Mouse (Mus musculus): Measurements from ENCODE around the gene Tnfsf8. TPM values are rescaled to one million over a fixed set of nuclear protein-coding genes. Genes with fewer than 3 reads are reported as not detected.

Tnfsf8 gene
- total and polyA plus RNA-seq, 3 experiments = not detected

- Histone ChIP-seq H3K27me3 (ENCODE audit: control insufficient read depth in 1 of 2, insufficient read depth in 2 of 2, low read length in 2 of 2) (no peaks in the 10 kb centered on the region), H3K36me3 (ENCODE audit: control insufficient read depth in 1 of 2, insufficient read depth in 2 of 2, low read length in 2 of 2) (no peaks in the 10 kb centered on the region), H3K9me3 (replicated peaks; ENCODE audit: insufficient read depth, low read length) (no peaks in the 10 kb centered on the region), H3K4me3 (ENCODE audit: control insufficient read depth in 1 of 2, insufficient read depth in 1 of 2, low read depth in 2 of 2, low read length in 2 of 2) (no peak overlapping the region), H3K27ac (ENCODE audit: control insufficient read depth, low read depth, low read length) (no peak overlapping the region), H3K9ac (ENCODE audit: control insufficient read depth, low read depth, low read length, poor library complexity, severe bottlenecking) (no peak overlapping the region), H3K4me1 (ENCODE audit: control insufficient read depth in 1 of 2, insufficient read depth in 2 of 2, low read length in 2 of 2) (no peaks in the 10 kb centered on the region), H3K79me2 (ENCODE audit: control insufficient read depth, insufficient read depth, low read length, poor library complexity) (no peaks in the 10 kb centered on the region)
- TF ChIP-seq GATA1 (IDR thresholded peaks at IDR 0.05; ENCODE audit: low read depth, low read length) (no peak), MYB (IDR thresholded peaks at IDR 0.05; ENCODE audit: low read depth, low read length) (no peak), MAX (IDR thresholded peaks at IDR 0.05; ENCODE audit: low read length) (no peak), USF2 (IDR thresholded peaks at IDR 0.05; ENCODE audit: borderline replicate concordance in 1 of 2, insufficient read depth in 1 of 2, low read depth in 1 of 2, low read length in 2 of 2) (no peak), GABPA (IDR thresholded peaks at IDR 0.05; ENCODE audit: low read depth, low read length) (no peak), MYC (IDR thresholded peaks at IDR 0.05; ENCODE audit: low read depth, low read length) (no peak), SMC3 (IDR thresholded peaks at IDR 0.05; ENCODE audit: low read depth, low read length) (no peak), TCF12 (IDR thresholded peaks at IDR 0.05; ENCODE audit: low read depth, low read length) (no peak), MXI1 (IDR thresholded peaks at IDR 0.05; ENCODE audit: low read depth, low read length) (no peak), JUND (IDR thresholded peaks at IDR 0.05; ENCODE audit: low read depth, low read length) (no peak), ELF1 (IDR thresholded peaks at IDR 0.05; ENCODE audit: low read depth, low read length) (no peak), RCOR1 (IDR thresholded peaks at IDR 0.05; ENCODE audit: low read depth, low read length) (no peak), ZKSCAN1 (IDR thresholded peaks at IDR 0.05; ENCODE audit: low read depth, low read length) (no peak), KAT2A (conservative IDR thresholded peaks at IDR 0.05; ENCODE audit: low read depth, low read length) (no peak)
- no peak for DNase-seq (ENCODE audit: low read depth, low spot score)
Measured at GRCm38 (mm10) chr4:63907473-63907872, 46.3 kb upstream of the Tnfsf8 start.

DNA sequence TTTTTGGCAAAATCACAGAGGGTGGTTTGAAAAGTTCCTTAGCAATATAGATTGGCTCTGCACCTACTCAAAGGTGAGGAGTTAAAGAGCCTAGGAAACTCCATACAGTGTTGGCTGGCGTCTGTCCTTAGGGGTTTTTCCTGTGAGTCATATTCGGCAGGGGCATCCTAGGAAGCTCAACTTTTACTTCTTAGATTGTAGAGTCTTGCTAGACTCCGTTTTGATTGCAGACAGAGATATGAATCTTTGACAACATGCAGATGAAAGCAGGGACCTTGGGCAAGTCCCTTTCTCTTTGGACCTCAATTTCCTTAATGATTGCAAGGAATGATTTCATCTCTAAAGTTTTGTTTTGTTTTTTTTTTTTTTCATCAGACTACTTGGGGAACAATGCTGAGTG, 44.9 kb upstream of the Tnfsf8 start:
- TF ChIP-seq SIN3A (IDR thresholded peaks at IDR 0.05; ENCODE audit: low read length) (no peak), CHD1 (IDR thresholded peaks at IDR 0.05; ENCODE audit: low read depth, low read length) (no peak), CTCF (IDR thresholded peaks at IDR 0.05 in 2 of 3, conservative IDR thresholded peaks at IDR 0.05 in 1 of 3; ENCODE audit: control insufficient read depth in 1 of 3, insufficient read depth in 1 of 3, low read depth in 2 of 3, low read length in 3 of 3, poor library complexity in 1 of 3, severe bottlenecking in 1 of 3) (no peak), ZKSCAN1 (IDR thresholded peaks at IDR 0.05; ENCODE audit: low read depth, low read length) (no peak), BHLHE40 (IDR thresholded peaks at IDR 0.05; ENCODE audit: borderline replicate concordance, low read depth, low read length) (no peak), KAT2A (conservative IDR thresholded peaks at IDR 0.05; ENCODE audit: low read depth, low read length) (no peak), RCOR1 (IDR thresholded peaks at IDR 0.05; ENCODE audit: low read depth, low read length) (no peak), USF2 (IDR thresholded peaks at IDR 0.05; ENCODE audit: borderline replicate concordance in 1 of 2, insufficient read depth in 1 of 2, low read depth in 1 of 2, low read length in 2 of 2) (no peak), CHD2 (IDR thresholded peaks at IDR 0.05; ENCODE audit: low read length) (no peak), ZNF384 (IDR thresholded peaks at IDR 0.05; ENCODE audit: low read depth, low read length) (no peak), RAD21 (IDR thresholded peaks at IDR 0.05; ENCODE audit: low read depth, low read length) (no peak), ZMIZ1 (IDR thresholded peaks at IDR 0.05; ENCODE audit: low read depth, low read length) (no peak), UBTF (IDR thresholded peaks at IDR 0.05; ENCODE audit: borderline replicate concordance, insufficient read depth, low read depth, low read length) (no peak), MAFK (IDR thresholded peaks at IDR 0.05; ENCODE audit: borderline replicate concordance, low read depth, low read length) (no peak), HCFC1 (IDR thresholded peaks at IDR 0.05; ENCODE audit: low read depth, low read length) (no peak), NRF1 (IDR thresholded peaks at IDR 0.05; ENCODE audit: insufficient read depth, low read depth, low read length, poor library complexity, severe bottlenecking) (no peak), USF1 (IDR thresholded peaks at IDR 0.05; ENCODE audit: low read depth, low read length) (no peak)
- Histone ChIP-seq H3K27ac (ENCODE audit: control insufficient read depth, low read depth, low read length) (no peak overlapping the region), H3K9ac (ENCODE audit: control insufficient read depth, low read depth, low read length, poor library complexity, severe bottlenecking) (no peak overlapping the region), H3K9me3 (replicated peaks; ENCODE audit: insufficient read depth, low read length) (no peaks in the 10 kb centered on the region), H3K4me3 (ENCODE audit: control insufficient read depth in 1 of 2, insufficient read depth in 1 of 2, low read depth in 2 of 2, low read length in 2 of 2) (no peak overlapping the region), H3K4me1 (ENCODE audit: control insufficient read depth in 1 of 2, insufficient read depth in 2 of 2, low read length in 2 of 2) (no peaks in the 10 kb centered on the region), H3K27me3 (ENCODE audit: control insufficient read depth in 1 of 2, insufficient read depth in 2 of 2, low read length in 2 of 2) (no peaks in the 10 kb centered on the region), H3K36me3 (ENCODE audit: control insufficient read depth in 1 of 2, insufficient read depth in 2 of 2, low read length in 2 of 2) (no peaks in the 10 kb centered on the region), H3K79me2 (ENCODE audit: control insufficient read depth, insufficient read depth, low read length, poor library complexity) (no peaks in the 10 kb centered on the region)
- DNase-seq (ENCODE audit: low read depth, low spot score) = no peak
